Mouse (Mus musculus) brain, embryonic 14.5 days (tissue): ENCODE results near the gene Sesn2.

Experiments used
- CTCF ChIP-seq: fragments of 200-500 bp; IDR thresholded peaks from 2 replicates; pipeline ENCODE4 v1.5.1; 2012; ENCODE audit warnings: inconsistent platforms, mild to moderate bottlenecking, moderate library complexity, borderline replicate concordance; ENCODE audit not compliant: insufficient read depth, insufficient read length; ENCODE audit errors: extremely low read depth
- POLR2A ChIP-seq: fragments of 200-500 bp; IDR thresholded peaks from 2 replicates; pipeline ENCODE4 v1.6.1; 2012; ENCODE audit warnings: mild to moderate bottlenecking, inconsistent platforms, borderline replicate concordance; ENCODE audit not compliant: poor library complexity, insufficient read depth, insufficient read length, severe bottlenecking; ENCODE audit errors: extremely low read depth

DNA sequence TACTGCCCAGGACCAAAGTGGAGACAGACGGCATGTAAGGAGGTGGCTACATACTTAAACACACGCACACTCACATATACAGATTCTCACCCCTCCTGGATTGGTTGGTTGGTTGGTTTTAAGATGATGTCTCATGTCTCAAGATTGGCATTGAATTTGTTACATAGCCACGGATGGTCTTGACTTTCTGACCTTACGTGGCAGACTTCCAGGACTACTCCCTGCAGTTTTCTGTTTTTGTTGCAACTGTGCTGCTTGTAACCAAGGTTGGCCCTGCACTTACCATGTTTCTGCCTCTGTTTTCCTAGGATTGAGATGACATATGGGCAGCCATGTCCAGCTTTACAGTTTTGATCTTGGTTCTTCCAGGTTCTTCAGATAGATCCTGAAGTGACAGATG, 31.1 kb upstream of the Sesn2 start:
- TF ChIP-seq CTCF (no peak), POLR2A (no peak)
